Mouse (Mus musculus) fat pad, adult 2 months (tissue): ENCODE data around the gene Gm13103.
"Not testable (repeated sequence)": the region's sequence is repeated elsewhere in the genome, so short reads cannot be mapped to it uniquely, and the experiment has no call there.

Experiments used
- DNase-seq: peaks from one replicate; pipeline ENCODE4 v3.0.0-alpha.2; 2011; ENCODE audit warnings: low read depth, low spot score; ENCODE audit errors: extremely low read depth

Gm13103 gene

DNA sequence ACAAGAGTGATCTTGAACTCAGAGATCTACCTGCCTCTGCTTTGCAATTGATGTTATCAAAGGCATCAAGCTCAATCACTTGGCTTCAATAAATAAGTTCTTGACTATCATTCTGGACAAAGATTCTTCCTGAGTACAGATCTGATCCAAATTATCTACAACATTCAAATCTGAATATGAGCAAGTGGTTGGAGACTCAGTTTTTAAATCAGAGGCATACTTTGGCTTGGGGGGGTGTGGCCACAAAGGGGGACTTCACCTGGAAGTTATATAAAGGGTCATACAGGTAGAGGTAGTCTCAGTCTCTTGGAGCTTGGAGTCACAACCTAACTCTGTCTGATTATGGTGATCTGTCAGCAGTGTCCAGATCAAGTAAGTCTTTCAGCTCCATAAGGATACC is at the start of gene Gm13103:
Gm13103 (plus strand) TSS at position 301 of the 400 bp plus-strand sequence.
- DNase-seq: not testable (repeated sequence)

DNA sequence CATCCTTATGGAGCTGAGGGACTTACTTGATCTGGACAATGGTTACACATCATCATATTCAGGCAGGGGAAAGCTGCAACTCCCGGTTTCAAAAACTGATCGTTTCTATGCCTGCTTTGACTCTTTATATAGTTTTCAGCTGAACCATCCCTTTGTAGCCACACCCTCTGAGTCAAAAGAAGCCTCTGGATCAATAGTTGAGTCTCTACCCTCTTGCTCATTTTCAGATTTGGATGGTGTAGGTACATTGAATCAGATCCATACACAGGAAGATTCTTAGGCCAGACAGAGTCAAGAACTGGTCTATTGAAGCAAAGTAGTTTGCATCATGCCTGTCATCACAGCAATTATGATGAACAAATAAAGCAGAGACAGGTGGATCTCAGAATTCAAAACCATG is 30.3 kb upstream of the Gm13103 start, which contains the start of gene Gm13084:
Gm13084 (minus strand) TSS at position 101 of the 400 bp plus-strand sequence.
- DNase-seq: no peak

DNA sequence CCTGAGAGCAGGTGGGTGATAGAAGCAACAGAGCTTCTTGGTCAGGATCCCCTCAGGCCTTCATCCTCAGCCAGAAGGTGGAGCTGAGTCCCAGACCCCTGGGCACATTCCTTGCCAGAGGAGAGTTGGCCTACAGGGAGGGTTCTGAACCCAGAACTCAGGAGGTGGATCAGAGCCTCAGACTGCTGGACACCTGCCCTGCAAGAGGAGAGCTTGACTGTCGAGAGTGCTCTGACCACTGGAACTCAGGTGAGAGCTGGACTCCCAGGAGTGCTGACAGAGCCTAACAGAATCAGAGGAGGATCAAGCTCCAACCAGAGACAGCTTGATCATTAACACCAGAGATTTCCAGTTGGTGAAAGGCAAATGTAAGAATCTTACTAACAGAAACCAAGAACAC is 36.1 kb downstream of the Gm13103 start:
- not testable (repeated sequence) for DNase-seq

DNA sequence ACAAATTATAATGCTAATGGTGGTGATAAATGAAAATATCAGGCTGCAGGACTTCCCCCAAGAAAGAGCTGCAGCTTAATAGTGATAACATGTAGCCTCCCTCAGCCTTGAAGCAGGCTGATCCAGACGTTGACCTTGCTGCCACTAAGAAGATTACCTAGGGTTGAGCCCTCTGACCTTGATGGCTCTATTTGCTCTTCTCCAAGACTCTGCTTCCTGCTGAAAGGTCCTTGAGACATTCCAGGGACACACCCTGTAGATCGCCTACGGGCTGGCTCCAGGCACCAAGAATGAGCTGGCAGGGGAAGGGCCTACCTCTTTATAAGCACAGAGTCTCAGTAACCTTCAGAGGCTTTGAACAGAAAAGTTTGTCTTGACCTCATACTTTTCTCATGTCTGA is 48.1 kb downstream of the Gm13103 start:
- not testable (repeated sequence) for DNase-seq

DNA sequence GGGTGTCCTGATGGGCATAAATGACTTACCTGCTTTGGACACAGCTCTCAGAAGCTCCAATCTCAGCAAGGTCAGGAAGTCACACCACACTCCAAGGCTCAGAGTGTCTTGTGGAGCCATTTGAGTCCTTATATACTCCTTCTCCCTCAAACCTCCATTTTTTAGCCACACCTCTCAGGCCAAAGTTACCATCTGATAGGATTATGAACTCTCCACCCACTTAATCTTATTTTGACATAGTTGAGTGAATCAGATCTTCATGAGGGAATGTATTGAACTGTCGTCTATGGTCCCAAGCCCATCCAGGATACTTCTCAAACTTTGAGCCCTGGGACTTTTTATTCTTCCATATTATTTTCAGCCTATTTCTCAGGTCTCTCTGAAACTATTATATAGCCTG is 54.0 kb downstream of the Gm13103 start, which contains the start of gene Pramef6:
Pramef6 (minus strand) TSS at position 101 of the 400 bp plus-strand sequence.
- DNase-seq: not testable (repeated sequence)
